Mouse (Mus musculus): ENCODE measurements around the gene Slc27a3.

DNA sequence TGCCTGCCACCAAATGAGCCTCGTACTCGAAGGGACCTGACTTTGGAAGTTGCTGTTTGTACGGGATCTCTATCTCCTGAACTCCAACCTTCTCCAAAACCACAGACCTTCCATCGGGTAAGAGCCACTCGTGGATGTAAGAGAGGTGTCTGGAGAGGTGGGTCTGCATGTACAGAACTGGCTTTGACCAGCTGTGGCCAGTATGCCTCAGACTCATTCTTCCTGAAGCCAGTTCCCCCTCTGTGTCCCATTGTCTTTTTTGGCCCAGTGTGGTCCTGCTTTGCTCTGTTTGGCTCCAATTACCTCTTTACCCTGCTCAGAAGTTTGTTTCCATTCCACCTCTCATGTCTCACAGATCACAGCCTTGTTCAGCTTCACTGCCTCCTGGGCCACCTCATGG, 11.2 kb downstream of the Slc27a3 start:
- TF ChIP-seq CTCF (IDR thresholded peaks at IDR 0.05; ENCODE audit: extremely low read depth, insufficient read depth, insufficient read length, insufficient replicate concordance) (no peak), POLR2A (IDR thresholded peaks at IDR 0.05; ENCODE audit: low read depth, low read length) (no peak)
